Mouse (Mus musculus) liver, adult 2 months (tissue): ENCODE measurements around the gene Ccdc194.

Experiments
- CTCF ChIP-seq: fragments of 200-500 bp; IDR thresholded peaks from 2 replicates; pipeline ENCODE4 v1.5.1; 2011; ENCODE audit warnings: low read depth, low read length, control low read depth
- POLR2A ChIP-seq: fragments of 200-500 bp; IDR thresholded peaks from 2 replicates; pipeline ENCODE4 v1.6.1; 2011; ENCODE audit warnings: low read length, control low read depth; ENCODE audit not compliant: insufficient read depth; ENCODE audit errors: extremely low read depth

GRCm38 (mm10) chr8:71545053-71545452 lies 19.5 kb upstream of the Ccdc194 start:
- TF ChIP-seq CTCF (no peak), POLR2A (no peak)
